Mouse (Mus musculus): ENCODE data around the gene Arl6. TPM values are rescaled to one million over a fixed set of nuclear protein-coding genes. Genes with fewer than 3 reads are reported as not detected.
A peak's percentile ranks its signal among the peaks of the same experiment; 100 is the strongest.

Gene Arl6
- 51.8 TPM for polyA plus RNA-seq (2021)

DNA sequence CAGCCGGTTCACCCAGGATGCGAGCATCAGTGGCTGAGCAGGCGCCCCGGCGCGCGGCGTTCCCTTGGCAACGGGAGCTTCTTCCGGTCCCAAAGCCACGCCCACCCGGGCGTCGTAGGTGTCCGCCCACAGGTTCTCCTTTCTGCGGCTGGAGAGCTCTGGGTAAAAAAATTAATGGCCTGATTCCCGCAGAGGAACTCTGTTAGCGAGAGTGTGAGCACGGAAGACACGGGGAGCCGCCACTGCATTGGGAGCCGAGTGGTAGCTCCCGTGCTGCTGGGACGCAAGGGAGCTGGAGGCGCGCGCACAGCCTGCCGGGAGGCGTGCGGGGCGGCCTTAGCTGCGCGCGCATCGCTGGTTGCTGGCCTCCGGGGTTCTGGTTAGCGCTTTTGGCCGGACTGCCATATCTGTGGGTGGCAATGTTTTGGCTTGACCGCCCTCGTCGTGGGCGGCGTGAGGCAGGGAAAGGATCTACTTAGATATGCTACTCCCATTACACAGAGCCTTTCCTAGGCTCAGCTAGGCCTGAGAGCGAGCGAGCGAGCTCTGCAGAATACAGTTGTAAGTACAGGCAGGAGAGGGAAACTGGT, at the start of gene Arl6:
TSS of gene Arl6 (minus strand) at position 290 of the 590 bp plus-strand sequence.
- ATAC-seq (peak; percentile 97), DNase-seq (ENCODE audit: low read depth, low spot score) (peak; percentile 66)
- in situ Hi-C loops (cut with MboI; ENCODE audit: low pct_unique_long_range_greater_than_20kb), result no loop called here
- peaks cover 12% of the 10 kb centered on the region for H3K27me3 ChIP-seq
- CTCF ChIA-PET, result no interaction called here
- no peak for TF ChIP-seq CTCF (IDR thresholded peaks at IDR 0.05)
- POLR2A ChIA-PET, result no interaction called here

DNA sequence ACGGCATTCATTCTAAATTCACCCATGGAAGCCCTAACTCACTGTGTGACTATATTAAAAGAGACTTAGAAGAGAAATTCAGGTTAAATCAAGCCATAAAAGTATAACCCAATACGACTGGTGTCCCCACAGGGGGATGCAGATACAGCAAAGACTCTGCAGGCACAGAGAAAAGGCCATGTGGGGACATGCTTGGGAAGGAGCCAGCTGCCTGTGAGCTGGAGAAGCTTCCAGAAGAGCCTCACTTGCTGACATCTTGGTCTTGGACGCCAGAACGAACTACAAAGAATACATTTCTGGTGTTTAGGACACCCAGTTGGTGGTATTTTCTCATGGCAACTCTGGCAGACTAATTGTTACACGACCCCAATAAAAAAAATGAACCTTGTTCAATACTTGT, 45.9 kb upstream of the Arl6 start:
- ChIA-PET CTCF (no interaction called here), POLR2A (interaction anchor here (0.8 kb wide), 1 partner anchor 1881 kb away, joined by 3 read pairs; no protein-coding TSS in a partner anchor)
- ATAC-seq, result no peak
- no peak for TF ChIP-seq CTCF (IDR thresholded peaks at IDR 0.05)
- in situ Hi-C loops (cut with MboI; ENCODE audit: low pct_unique_long_range_greater_than_20kb), result loop anchor here (25.0 kb wide), 1 partner anchor 852 kb away; no protein-coding TSS in a partner anchor
- no peak for DNase-seq (ENCODE audit: low read depth, low spot score)
- H3K27me3 ChIP-seq, result peaks cover 44% of the 10 kb centered on the region

DNA sequence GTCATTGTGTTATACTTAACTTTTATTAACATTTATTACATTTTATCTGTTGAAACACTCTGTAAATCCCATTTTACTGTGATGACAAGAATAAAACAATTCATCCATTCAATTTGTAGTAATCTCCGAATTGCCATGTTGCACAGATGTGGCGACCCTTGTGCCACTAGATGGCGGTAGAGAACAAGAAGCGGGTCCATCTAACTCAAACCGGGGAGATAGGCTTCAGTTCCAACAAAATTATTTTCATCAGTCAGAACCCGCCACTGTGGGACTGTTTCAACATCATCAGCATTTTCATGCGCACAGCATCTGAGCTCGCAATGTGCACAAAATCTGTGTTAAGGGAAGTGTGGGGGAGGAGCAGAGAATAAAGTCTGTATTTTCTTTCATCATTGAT, 44.2 kb upstream of the Arl6 start:
- TF ChIP-seq CTCF (IDR thresholded peaks at IDR 0.05), result peak; percentile 87
- CTCF ChIA-PET, result interaction anchor here (1.2 to 2.2 kb wide), 3 partner anchors 9 to 261 kb away, joined by 3 to 8 read pairs (median 6); no protein-coding TSS in a partner anchor

DNA sequence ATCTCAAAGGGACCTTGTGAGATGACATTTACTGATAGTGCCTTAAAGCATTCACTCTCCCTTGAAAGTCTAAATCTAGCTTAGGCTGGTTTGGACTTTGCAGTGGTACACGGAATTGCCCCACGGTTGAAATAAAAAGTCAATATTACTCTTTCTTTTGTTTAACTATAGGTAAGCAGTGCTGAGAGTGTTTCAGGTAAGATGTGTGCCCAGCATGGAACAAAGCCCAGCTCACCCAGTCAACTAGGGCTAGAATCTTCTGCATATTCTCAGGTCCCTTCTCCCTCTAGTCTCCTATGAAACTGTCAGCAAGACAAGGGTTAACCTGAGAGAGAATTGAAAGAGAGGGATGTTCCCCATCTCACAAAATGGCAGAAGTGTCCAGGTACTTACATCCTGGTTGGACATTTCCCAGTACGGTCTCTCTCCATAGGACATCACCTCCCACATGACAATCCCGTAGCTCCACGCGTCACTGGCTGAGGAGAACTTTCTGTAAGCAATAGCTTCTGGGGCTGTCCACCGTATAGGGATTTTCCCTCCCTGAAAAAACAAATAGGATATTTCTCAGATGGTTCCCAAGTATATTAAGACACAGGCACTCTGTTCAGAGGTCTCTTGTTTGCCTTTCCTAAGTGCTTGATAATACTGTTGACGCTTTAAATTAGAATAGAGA, 43.2 kb upstream of the Arl6 start:
- CTCF ChIA-PET, result interaction anchor here (1.2 to 2.2 kb wide), 3 partner anchors 10 to 260 kb away, joined by 3 to 8 read pairs (median 6); no protein-coding TSS in a partner anchor
- DNase-seq (ENCODE audit: low read depth, low spot score) (no peak), ATAC-seq (no peak)
- peaks cover 43% of the 10 kb centered on the region for H3K27me3 ChIP-seq
- TF ChIP-seq CTCF (IDR thresholded peaks at IDR 0.05), result no peak
- in situ Hi-C loops (cut with MboI; ENCODE audit: low pct_unique_long_range_greater_than_20kb), result loop anchor here (25.0 kb wide), 1 partner anchor 855 kb away; no protein-coding TSS in a partner anchor
- POLR2A ChIA-PET, result no interaction called here

More for the DNA sequence above, 44.2 kb upstream of the Arl6 start:
- DNase-seq (ENCODE audit: low read depth, low spot score) (no peak), ATAC-seq (peak; percentile 85)
- in situ Hi-C loops (cut with MboI; ENCODE audit: low pct_unique_long_range_greater_than_20kb), result loop anchor here (25.0 kb wide), 1 partner anchor 854 kb away; no protein-coding TSS in a partner anchor
- H3K27me3 ChIP-seq, result peaks cover 44% of the 10 kb centered on the region
- POLR2A ChIA-PET, result no interaction called here

DNA sequence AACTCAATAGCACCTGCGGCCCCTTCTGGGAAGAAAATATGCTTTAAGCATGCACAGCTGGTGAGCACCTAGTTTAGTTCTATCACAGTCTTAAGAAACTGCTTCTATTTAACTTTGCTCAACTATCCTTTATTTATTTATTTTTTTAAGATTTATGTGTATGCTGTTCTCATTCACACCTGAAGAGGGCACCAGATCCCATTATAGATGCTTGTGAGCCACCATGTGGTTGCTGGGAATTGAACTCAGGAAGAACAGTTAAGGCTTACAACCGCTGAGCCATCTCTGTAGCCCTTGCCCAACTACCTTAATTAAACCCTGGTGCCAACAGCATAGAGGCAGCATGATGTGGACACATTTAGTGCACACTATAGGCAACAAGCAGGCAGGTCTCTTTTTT, 27.7 kb upstream of the Arl6 start:
- no peak for TF ChIP-seq CTCF (IDR thresholded peaks at IDR 0.05)
- in situ Hi-C loops (cut with MboI; ENCODE audit: low pct_unique_long_range_greater_than_20kb), result no loop called here
- H3K27me3 ChIP-seq, result no peaks in the 10 kb centered on the region
- DNase-seq (ENCODE audit: low read depth, low spot score) (no peak), ATAC-seq (no peak)
- ChIA-PET CTCF (no interaction called here), POLR2A (no interaction called here)

DNA sequence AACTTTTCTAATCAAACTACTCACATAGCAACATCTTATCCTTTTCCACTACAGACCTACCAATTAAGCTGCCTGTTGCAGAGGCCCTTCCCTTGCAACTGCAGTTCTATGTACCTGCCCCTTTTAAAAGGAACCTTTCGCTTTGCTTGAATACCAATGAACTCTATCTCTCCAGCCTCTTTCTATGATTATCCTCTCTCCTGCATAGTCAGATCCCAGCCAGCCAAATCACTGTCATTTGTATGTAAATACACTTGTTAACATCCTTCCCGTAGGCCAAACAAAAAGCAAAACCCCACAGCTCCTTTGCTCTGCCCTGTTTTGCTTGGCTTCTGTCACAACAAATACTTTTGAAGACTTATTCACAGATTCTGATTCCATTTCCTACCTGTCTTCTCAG, 4.6 kb upstream of the Arl6 start:
- H3K27me3 ChIP-seq, result peaks cover 31% of the 10 kb centered on the region
- ATAC-seq (no peak), DNase-seq (ENCODE audit: low read depth, low spot score) (no peak)
- ChIA-PET CTCF (no interaction called here), POLR2A (no interaction called here)
- no peak for TF ChIP-seq CTCF (IDR thresholded peaks at IDR 0.05)
- in situ Hi-C loops (cut with MboI; ENCODE audit: low pct_unique_long_range_greater_than_20kb), result no loop called here

DNA sequence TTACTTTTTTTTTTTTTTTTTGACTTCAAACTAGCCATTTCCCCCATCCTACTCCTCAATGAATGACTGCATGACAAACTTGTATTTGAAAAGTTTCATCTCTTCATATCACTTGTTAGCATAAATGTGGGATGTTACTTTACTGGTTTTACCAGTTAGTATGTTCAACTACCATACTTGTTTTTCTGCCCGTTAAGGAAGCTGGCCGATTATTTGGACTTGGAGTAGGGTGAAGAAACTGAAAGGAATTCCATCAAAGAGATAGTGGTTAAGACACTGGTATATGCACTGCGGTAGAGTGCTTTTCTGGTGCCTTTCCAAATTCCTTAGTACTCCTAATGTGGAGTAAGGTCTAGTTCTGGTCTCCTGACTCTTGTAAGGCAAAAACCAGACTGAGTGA, 794 bp upstream of the Arl6 start:
- H3K27me3 ChIP-seq, result peaks cover 14% of the 10 kb centered on the region
- DNase-seq (ENCODE audit: low read depth, low spot score) (no peak), ATAC-seq (no peak)
- TF ChIP-seq CTCF (IDR thresholded peaks at IDR 0.05), result no peak
- CTCF ChIA-PET, result no interaction called here
- in situ Hi-C loops (cut with MboI; ENCODE audit: low pct_unique_long_range_greater_than_20kb), result no loop called here
- POLR2A ChIA-PET, result no interaction called here

DNA sequence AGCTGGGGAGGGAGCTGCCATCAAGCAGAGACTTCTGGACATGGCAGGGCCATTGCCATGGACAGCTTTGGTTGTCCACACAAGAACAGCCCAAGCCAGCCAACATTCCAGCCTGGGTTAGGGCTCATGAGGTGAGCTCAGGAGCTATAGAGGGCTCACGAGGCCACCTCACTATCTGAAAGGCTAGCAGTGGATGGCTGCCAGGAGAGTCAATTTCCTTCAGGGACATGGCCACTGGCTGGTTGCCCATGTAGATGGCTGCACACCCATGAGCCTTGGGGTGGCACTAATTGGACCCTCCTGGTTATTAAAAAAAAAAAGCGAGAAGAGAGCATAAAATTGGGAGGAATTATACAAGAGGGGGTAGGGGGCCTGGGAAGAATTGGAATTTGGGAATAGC, 4.6 kb downstream of the Arl6 start:
- ATAC-seq, result no peak
- no peaks in the 10 kb centered on the region for H3K27me3 ChIP-seq
- ChIA-PET POLR2A (no interaction called here), CTCF (no interaction called here)
- in situ Hi-C loops (cut with MboI; ENCODE audit: low pct_unique_long_range_greater_than_20kb), result no loop called here
- no peak for TF ChIP-seq CTCF (IDR thresholded peaks at IDR 0.05)
- no peak for DNase-seq (ENCODE audit: low read depth, low spot score)

DNA sequence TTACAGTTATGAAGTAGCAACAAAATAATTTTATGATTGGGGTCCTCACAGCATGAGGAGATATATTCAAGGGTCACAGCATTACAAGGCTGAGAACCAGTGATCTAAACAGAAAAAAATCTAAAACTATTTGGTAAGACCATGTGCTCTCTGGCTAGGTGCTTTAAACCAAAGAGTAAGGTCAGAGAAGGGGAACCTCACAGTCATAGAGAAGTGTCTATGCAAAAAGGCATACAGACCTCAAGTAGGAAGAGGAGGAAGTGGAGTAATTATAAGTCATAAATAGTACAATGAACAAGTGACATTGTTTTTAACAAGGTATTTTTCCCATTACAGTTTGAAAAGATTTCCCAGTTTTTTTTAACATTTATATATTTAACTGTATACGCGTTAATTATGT, 17.6 kb downstream of the Arl6 start:
- H3K27me3 ChIP-seq, result no peaks in the 10 kb centered on the region
- CTCF ChIA-PET, result no interaction called here
- TF ChIP-seq CTCF (IDR thresholded peaks at IDR 0.05), result no peak
- in situ Hi-C loops (cut with MboI; ENCODE audit: low pct_unique_long_range_greater_than_20kb), result no loop called here
- ATAC-seq (no peak), DNase-seq (ENCODE audit: low read depth, low spot score) (no peak)
- POLR2A ChIA-PET, result no interaction called here

DNA sequence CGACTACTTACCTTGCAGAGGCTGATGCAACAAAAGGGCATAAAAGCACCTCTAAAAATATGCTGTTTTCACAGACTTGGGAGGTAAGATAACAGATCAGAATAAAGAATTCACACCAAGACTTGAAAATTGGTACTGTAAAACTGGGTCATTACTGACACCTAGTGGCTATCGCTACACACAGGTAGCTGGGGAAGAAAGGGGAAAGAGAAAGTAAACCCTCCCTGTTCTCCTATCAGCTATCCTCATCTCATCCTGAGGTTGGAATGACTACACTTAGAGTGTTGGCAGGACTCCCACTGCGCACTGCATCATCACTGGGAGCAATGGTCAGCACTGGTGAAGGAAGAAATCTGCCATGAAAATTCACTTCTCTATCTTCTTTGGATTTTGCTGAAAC, 22.0 kb downstream of the Arl6 start:
- POLR2A ChIA-PET, result interaction anchor here (0.7 to 1.7 kb wide), 3 partner anchors 9 to 42 kb away, joined by 3 to 6 read pairs (median 4); no protein-coding TSS in a partner anchor
- peak; percentile 33 for TF ChIP-seq CTCF (IDR thresholded peaks at IDR 0.05)
- ATAC-seq (peak; percentile 71), DNase-seq (ENCODE audit: low read depth, low spot score) (no peak)
- in situ Hi-C loops (cut with MboI; ENCODE audit: low pct_unique_long_range_greater_than_20kb), result loop anchor here (5.0 kb wide), 2 partner anchors 140 to 195 kb away; no protein-coding TSS in a partner anchor
- CTCF ChIA-PET, result interaction anchor here (0.6 to 2.1 kb wide), 15 partner anchors 9 to 194 kb away, joined by 3 to 16 read pairs (median 4); partner anchors contain the start of gene Riox2
- no peaks in the 10 kb centered on the region for H3K27me3 ChIP-seq

DNA sequence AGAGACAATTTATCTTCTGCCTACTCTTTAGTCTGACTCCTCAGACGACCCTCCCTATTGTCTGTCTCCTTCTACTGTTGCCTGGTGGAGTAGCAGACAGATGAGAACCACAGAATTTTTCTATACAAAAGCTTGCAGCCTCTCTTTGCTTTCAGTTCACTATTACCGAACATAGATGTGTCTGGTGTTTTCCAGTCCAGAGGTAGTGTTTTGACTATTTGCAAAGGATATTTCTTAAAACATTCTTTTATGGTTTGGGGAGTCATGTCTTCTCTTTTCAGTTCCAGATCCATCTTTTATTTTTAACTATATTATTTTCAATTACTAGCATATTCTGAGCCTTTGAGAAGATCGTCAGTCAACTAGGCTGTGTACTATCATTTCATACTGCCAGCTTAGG, 23.5 kb downstream of the Arl6 start:
- DNase-seq (ENCODE audit: low read depth, low spot score) (no peak), ATAC-seq (no peak)

More for the DNA sequence above, 23.5 kb downstream of the Arl6 start:
- ChIA-PET POLR2A (no interaction called here), CTCF (no interaction called here)
- in situ Hi-C loops (cut with MboI; ENCODE audit: low pct_unique_long_range_greater_than_20kb), result loop anchor here (5.0 kb wide), 2 partner anchors 138 to 193 kb away; no protein-coding TSS in a partner anchor
- no peak for TF ChIP-seq CTCF (IDR thresholded peaks at IDR 0.05)
- no peaks in the 10 kb centered on the region for H3K27me3 ChIP-seq
